Mouse (Mus musculus) kidney, postnatal 25 days (tissue): Measurements from ENCODE around the gene Erc2.

Source experiments
- DNase-seq, 2 experiments: peaks; one replicate each; pipeline ENCODE4 v3.0.0; 2021; ENCODE audit warnings: mixed read lengths in 2 of 2

The Erc2 gene

DNA sequence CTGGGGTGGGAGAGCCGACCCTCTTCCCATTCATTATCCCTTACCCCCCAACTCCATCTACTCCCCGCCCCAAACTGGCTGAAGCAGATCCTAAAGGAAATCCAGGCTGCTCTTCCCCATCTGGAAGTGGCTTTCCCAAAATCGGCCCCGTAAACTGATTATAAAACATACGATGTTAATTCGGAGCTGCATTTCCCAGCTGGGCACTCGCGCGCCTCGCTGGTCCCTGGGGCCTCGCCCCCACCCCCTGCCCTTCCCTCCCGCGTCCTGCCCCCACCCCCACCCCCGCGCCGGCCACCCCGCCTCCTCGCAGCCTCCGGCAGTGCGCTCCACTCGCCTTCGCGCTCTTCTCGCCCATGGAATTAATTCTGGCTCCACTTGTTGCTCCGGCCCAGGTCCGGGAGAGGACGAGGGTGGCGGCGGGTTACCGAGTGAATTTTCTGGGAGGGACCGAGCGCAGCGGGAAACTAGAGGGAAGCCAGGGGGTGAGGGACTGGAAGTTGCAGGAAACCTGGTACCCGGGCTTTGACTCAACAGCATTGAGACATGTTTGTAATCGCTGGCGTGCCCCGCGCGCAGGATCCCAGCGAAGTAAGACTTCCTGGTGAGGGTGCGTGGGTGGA lies 888.9 kb downstream of the Erc2 start:
- peak in 1 of 2 experiments; percentile 53 for DNase-seq

DNA sequence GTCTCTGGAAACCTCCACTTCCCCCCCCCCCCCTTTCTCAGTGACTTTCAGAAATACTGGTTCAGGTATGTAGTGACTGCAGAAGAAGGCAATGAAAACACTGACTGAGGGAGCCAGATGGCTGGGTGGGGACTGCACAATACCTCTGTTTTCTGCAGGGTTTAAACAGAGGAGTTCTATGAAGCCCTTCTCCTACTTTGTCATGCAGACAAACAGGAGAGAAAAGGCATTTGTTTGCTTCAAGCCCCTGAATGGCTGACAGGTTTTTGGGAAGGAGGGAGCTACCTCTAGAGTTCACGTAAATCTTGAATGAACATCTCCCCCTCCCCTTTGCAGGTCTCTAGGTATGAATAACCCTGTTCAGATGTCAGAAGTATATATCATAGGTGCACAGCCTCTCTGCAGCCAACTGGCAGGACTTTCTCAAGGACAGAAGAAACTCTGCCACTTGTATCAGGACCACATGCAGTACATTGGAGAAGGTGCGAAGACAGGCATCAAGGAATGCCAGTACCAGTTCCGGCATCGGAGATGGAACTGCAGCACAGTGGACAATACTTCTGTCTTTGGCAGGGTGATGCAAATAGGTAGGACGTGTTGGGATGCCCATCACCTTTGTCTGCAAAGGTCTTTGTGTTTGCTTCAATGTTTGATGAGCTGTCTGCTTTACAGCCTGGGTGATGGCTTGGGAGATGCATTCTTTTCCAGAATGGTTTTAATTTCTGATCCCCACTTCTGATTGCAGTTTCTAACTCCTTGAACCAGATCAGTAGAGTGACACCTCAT lies 890.8 kb downstream of the Erc2 start:
- DNase-seq: no peak

DNA sequence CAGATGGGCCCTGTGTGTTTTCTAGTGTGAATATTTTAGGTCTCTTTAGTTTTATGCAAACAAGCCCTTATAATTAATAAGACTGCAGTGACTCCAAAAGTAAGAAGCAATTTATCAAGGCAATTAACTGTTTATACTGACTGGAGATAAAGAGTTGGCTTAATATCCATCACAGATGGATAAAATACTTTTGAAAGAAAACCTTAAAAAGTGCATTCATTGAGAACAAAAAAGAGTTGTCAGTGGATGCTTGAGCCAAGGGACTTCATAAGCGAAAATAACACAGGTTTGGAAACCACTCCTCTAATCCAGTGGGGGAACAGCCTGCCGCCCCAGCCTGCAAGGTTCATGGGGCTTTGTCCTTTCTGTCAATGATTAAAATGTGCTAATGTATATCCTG lies 891.9 kb downstream of the Erc2 start:
- DNase-seq: no peak

DNA sequence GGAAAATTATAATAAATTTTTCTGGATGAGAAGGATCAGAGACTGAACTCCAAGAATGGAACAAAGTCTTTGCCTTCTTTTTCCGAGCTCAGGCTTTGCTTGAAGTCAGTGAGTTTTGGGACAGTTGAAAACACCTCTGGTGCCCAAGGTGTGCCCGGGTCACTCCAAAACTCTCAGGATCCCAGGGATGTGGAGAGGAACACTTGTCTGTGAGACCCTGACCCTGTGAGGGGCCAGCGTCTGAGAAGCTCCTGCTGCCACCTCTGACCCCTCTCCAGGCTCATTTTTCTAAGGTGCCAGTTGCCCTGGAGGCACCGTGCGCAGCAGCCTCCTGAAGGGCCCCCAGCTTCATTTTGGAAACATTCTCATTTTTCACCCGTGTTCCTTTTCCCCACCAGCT lies 893.1 kb downstream of the Erc2 start:
- DNase-seq: no peak

DNA sequence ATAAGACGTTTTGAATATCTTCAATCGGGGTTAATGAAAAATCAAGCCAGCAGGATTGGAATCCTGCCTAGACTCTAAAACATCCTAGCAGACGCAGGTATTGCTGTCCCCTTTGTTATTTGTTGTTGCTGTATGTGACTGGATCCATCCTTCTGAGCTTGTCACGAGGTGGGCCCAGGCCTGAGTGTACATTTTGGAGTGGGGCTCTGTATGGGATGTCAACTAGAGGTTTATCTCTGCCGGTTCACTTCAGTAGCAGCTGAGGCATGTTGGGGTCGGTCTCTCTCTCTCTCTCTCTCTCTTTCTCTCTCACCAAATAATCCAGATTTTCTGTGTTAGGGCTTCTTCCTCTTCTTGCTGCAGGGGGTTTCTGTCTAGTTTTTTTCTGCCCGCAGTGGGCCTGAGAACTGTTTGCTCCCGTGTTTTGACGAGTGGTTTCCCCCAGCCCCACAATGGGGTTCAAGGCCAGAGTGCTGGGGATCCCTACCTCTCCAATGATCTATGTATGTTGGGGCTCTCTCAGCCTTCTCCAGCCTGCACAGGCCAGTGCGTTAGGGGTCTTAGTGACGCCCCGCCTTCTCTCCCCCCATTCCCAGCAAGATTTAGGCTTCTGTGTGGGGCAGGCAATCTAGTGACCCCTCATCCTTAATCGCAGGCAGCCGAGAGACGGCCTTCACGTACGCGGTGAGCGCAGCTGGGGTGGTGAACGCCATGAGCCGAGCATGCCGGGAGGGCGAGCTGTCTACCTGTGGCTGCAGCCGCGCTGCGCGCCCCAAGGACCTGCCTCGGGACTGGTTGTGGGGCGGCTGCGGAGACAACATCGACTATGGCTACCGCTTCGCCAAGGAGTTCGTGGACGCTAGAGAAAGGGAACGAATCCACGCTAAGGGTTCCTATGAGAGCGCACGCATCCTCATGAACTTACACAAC lies 895.7 kb downstream of the Erc2 start:
- DNase-seq: no peak

DNA sequence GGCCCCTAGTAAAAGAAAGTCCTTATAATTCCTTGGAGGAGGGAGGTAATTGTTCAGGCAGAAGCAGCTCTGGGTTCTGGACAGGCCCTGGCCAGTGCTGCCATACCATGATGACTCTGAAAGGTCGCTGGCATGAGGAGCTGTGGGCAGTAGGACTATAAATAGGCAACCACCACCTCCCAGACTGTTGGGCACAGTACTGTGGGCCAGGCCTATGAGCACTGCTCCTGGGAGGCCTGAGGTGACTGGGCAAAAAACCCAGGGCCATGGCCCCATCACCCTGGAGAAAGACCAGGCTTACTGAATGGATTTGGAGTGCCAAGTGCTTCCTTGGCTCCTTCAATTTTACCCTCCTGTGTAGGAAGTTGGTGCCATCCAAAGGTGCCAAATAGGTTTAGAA lies 898.9 kb downstream of the Erc2 start:
- no peak for DNase-seq

DNA sequence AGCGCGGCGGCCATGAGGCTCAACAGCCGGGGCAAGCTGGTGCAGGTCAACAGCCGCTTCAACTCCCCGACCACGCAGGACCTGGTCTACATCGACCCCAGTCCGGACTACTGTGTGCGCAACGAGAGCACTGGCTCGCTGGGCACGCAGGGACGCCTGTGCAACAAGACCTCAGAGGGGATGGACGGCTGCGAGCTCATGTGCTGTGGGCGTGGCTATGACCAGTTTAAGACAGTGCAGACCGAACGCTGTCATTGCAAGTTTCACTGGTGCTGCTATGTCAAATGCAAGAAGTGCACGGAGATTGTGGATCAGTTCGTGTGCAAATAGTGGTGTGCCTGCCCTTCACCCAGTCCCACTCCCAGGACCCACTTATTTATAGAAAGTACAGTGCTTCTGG lies 900.4 kb downstream of the Erc2 start:
- DNase-seq: no peak

DNA sequence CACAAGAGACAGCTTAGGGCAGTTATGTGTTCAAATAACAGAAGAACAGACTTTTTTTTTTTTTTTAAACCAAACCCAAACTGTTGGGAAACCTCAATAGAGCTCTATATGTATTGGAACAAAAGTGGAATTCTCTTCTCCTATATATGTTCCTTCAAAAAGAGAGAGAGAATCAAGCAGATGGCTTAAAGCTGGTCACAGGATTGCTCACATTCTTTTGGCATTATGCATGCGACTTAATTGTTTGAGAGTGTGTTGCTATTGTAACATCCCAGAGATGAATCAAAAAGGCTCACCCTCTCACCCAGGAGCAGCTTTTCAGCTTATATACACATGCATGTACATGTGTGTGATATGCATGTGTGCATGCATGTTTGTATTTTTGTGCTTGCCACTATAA lies 903.3 kb downstream of the Erc2 start:
- no peak for DNase-seq
